Mouse (Mus musculus) hindbrain, embryonic 13.5 days (tissue): ENCODE data around the gene Prdm16. TPM values are rescaled to one million over a fixed set of nuclear protein-coding genes. Genes with fewer than 3 reads are reported as not detected.

Source experiments
- ATAC-seq: fragments of 200-750 bp; cut with Nextera tagmentation; 2 replicates; pipeline ENCODE4 v1.8.0; 2017; ENCODE audit warnings: moderate TSS enrichment; ENCODE audit not compliant: low FRiP score
- H3K27ac ChIP-seq: fragments of 300-500 bp; sonication (generic); 2 replicates; pipeline ENCODE4 v1.5.1; 2015; ENCODE audit warnings: inconsistent platforms, mild to moderate bottlenecking, moderate library complexity
- H3K27me3 ChIP-seq: fragments of 300-500 bp; sonication (generic); 2 replicates; pipeline ENCODE4 v1.6.1; 2015; ENCODE audit warnings: mild to moderate bottlenecking, inconsistent platforms
- H3K36me3 ChIP-seq: fragments of 300-500 bp; sonication (generic); 2 replicates; pipeline ENCODE4 v1.6.1; 2015; ENCODE audit warnings: mild to moderate bottlenecking, inconsistent platforms
- H3K4me1 ChIP-seq: fragments of 300-500 bp; sonication (generic); replicated peaks from 2 replicates; pipeline ENCODE4 v1.6.1; 2015; ENCODE audit warnings: inconsistent platforms
- H3K4me2 ChIP-seq: fragments of 300-500 bp; sonication (generic); 2 replicates; pipeline ENCODE4 v1.6.1; 2015; ENCODE audit warnings: inconsistent platforms, mild to moderate bottlenecking, moderate library complexity
- H3K4me3 ChIP-seq: fragments of 300-500 bp; sonication (generic); 2 replicates; pipeline ENCODE4 v1.5.1; 2015; ENCODE audit warnings: mild to moderate bottlenecking, inconsistent platforms
- H3K9ac ChIP-seq: fragments of 300-500 bp; sonication (generic); 2 replicates; pipeline ENCODE4 v1.6.1; 2015; ENCODE audit warnings: mild to moderate bottlenecking, inconsistent platforms
- H3K9me3 ChIP-seq: fragments of 300-500 bp; sonication (generic); 2 replicates; pipeline ENCODE4 v1.6.1; 2016; ENCODE audit warnings: inconsistent platforms
- WGBS: fragments of 180-500 bp; shearing (Covaris S2); methylation state at CpG from one replicate; pipeline ENCODE4 v1.1.7; 2015; 5-methylcytosine and 5-hydroxymethylcytosine counted together
- polyA plus RNA-seq: library from polyadenylated mRNA; unstranded; fragments of >200 nt; fragmentation: Nextera tagmentation; extraction: Ambion mirVana; gene quantifications from 2 replicates; pipeline ENCODE4 v1.2.1, GENCODE M21; 2015

Gene Prdm16
- polyA plus RNA-seq, 1 experiment from 2014 or later, result 17.2 TPM

GRCm38 (mm10) chr4:154346731-154347522 is 289.7 kb downstream of the Prdm16 start:
- Histone ChIP-seq H3K27ac (peak overlapping the region; percentile 24; the same call in 1 of the 2 replicates), H3K27me3 (peaks cover 15% of the 10 kb centered on the region; the same call in 1 of the 2 replicates), H3K9ac (0 out of 2 replicates have a peak overlapping the region, but pooled peaks have one; percentile 36), H3K36me3 (no peaks in the 10 kb centered on the region; the same call in 1 of the 2 replicates), H3K4me2 (no peak overlapping the region), H3K4me3 (no peak overlapping the region), H3K9me3 (no peaks in the 10 kb centered on the region), H3K4me1 (peaks cover 29% of the 10 kb centered on the region)
- 34% methylated on average over 19 of the region's 19 CpGs for WGBS
- ATAC-seq, result no peak

GRCm38 (mm10) chr4:154336650-154337049 is 300.0 kb downstream of the Prdm16 start:
- peak overlapping the region; percentile 24 for H3K27ac ChIP-seq
- H3K4me1 ChIP-seq, result peaks cover 45% of the 10 kb centered on the region
- H3K4me3 ChIP-seq, result no peak overlapping the region
- WGBS, result 18% methylated on average over 10 of the region's 10 CpGs
- peaks cover 72% of the 10 kb centered on the region for H3K27me3 ChIP-seq
- 0 out of 2 replicates have a peak overlapping the region, but pooled peaks have one; percentile 29 for H3K9ac ChIP-seq
- no peak overlapping the region for H3K4me2 ChIP-seq
- no peaks in the 10 kb centered on the region for H3K9me3 ChIP-seq
- no peak for ATAC-seq
- no peaks in the 10 kb centered on the region for H3K36me3 ChIP-seq

DNA sequence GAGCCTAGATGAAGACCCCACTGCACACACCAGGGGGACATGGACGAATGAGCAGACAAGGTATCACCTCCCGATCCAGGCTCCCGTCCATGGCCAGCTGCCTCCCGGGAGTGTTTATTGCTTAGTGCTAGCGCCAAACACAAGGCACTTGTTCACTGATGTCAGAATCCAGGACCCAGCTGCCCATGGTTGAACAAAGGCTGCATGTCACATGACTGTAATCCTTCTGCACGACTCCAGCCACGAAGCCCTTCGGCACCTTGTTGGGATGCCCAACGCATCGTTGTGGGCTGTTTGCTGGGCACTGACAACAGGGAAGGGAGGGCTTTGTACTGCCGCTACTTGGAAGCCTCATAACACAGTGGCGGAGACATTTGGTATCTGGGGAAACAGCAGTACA is 300.9 kb downstream of the Prdm16 start, which contains the start of gene B230104I21Rik:
B230104I21Rik (plus strand) TSS at position 367 of the 400 bp plus-strand sequence.
- peak within 1 kb of the TSS; percentile 18 for H3K4me3 ChIP-seq
- peak; percentile 23; the same call in 1 of the 2 replicates for ATAC-seq
- H3K4me2 ChIP-seq, result peak within 1 kb of the TSS; percentile 43
- H3K4me1 ChIP-seq, result peaks cover 54% of the 10 kb centered on the region
- 37% methylated on average over 12 of the region's 12 CpGs for WGBS
- H3K36me3 ChIP-seq, result no peaks in the 10 kb centered on the region
- H3K27me3 ChIP-seq, result peaks cover 72% of the 10 kb centered on the region
- H3K9ac ChIP-seq, result peak within 1 kb of the TSS; percentile 55; the same call in 1 of the 2 replicates
- peak within 1 kb of the TSS; percentile 35 for H3K27ac ChIP-seq
- no peaks in the 10 kb centered on the region for H3K9me3 ChIP-seq

DNA sequence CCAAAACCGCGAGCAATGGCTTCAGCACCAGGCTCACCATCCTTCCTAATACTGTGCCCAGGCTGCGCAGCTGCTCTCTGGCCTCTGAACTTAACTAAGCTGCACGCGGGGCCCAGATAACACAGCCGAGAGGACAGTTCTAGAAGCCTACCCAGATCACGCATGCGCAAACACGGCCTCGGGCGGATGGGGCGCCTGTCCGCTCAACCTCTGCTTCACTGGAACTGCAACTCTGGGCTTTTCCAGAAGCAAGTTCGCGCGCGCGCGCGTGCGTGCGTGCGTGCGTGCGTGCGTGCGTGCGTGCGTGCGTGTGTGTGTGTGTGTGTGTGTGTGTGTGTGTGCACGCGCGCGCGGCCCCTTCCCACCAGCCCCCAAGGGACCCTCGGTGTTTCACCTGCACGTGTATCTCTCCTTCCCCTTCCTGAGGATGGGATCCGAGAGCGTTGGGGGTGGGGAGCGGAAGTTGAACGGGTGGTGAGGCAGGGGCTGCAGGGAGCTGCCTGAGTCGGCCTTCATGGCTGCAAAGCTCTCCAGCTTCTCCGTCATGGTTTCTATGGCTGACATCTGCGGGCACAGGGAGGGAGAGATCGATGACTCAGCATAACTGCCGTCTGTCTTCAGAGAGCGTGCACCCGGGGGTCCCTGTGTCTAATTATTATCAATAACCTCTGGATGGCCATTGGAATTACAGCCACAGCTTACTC is 301.8 kb downstream of the Prdm16 start:
- 62% methylated on average over 46 of the region's 48 CpGs for WGBS
- no peaks in the 10 kb centered on the region for H3K9me3 ChIP-seq
- H3K4me3 ChIP-seq, result peak overlapping the region; percentile 18
- H3K4me1 ChIP-seq, result peaks cover 58% of the 10 kb centered on the region
- no peak for ATAC-seq
- H3K36me3 ChIP-seq, result no peaks in the 10 kb centered on the region
- H3K9ac ChIP-seq, result peak overlapping the region; percentile 55; the same call in 1 of the 2 replicates
- peaks cover 76% of the 10 kb centered on the region for H3K27me3 ChIP-seq
- peak overlapping the region; percentile 43 for H3K4me2 ChIP-seq
- 0 out of 2 replicates have a peak overlapping the region, but pooled peaks have one; percentile 35 for H3K27ac ChIP-seq

GRCm38 (mm10) chr4:154333300-154333699 is 303.4 kb downstream of the Prdm16 start:
- Histone ChIP-seq H3K4me1 (peaks cover 68% of the 10 kb centered on the region), H3K27me3 (peaks cover 76% of the 10 kb centered on the region), H3K27ac (no peak overlapping the region), H3K4me3 (no peak overlapping the region), H3K9ac (no peak overlapping the region), H3K9me3 (no peaks in the 10 kb centered on the region), H3K4me2 (no peak overlapping the region), H3K36me3 (no peaks in the 10 kb centered on the region)
- ATAC-seq, result no peak
- WGBS, result 57% methylated on average over 8 of the region's 8 CpGs

DNA sequence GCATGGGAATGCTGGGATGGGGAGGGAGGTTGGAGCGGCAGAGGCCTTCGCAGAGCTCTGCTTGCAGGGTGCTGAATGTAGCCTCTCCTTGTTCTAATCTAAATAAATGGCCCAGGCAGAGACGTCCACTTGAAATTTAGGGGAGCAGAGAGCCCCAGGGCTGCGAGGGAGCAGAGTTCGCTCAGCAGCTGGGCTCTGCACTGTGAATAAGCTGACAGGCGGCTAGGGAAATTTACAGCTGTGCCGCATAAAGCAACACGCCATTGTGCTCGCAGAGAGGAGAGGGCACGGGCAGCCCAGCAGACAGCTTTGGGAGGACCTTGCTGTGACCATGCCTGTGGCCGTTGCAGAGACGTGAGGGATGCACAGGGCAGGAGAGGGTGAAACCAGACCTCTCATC is 305.4 kb downstream of the Prdm16 start:
- no peak overlapping the region for H3K4me2 ChIP-seq
- ATAC-seq, result no peak
- peaks cover 58% of the 10 kb centered on the region for H3K4me1 ChIP-seq
- peak overlapping the region; percentile 39; the same call in 1 of the 2 replicates for H3K9ac ChIP-seq
- H3K27me3 ChIP-seq, result peaks cover 75% of the 10 kb centered on the region
- 26% methylated on average over 12 of the region's 12 CpGs for WGBS
- no peak overlapping the region for H3K4me3 ChIP-seq
- no peaks in the 10 kb centered on the region for H3K9me3 ChIP-seq
- no peaks in the 10 kb centered on the region for H3K36me3 ChIP-seq
- H3K27ac ChIP-seq, result peak overlapping the region; percentile 48; the same call in 1 of the 2 replicates

DNA sequence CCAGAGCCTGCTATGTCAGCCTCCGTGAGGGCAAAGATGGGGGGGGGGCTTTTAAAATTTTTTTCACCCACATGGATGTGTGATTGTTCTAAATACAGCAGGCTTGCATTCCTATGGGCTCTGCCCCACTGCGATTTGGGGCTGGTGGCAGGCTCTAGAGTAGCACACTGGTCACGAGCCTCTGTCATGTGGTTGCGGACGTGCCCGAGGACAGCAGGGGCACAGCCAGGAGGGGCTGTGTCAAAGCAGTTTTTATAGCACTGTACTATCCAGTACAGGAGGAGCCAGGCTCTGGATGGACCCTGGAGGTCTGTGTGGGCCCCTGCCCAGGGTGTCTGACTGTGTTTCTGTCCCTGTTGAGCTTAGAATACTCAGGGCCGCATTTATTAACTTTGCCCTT is 306.7 kb downstream of the Prdm16 start:
- 91% methylated on average over 7 of the region's 7 CpGs for WGBS
- Histone ChIP-seq H3K27me3 (peaks cover 75% of the 10 kb centered on the region), H3K9ac (no peak overlapping the region), H3K27ac (0 out of 2 replicates have a peak overlapping the region, but pooled peaks have one; percentile 1), H3K4me3 (no peak overlapping the region), H3K4me1 (peaks cover 46% of the 10 kb centered on the region), H3K36me3 (no peaks in the 10 kb centered on the region), H3K9me3 (no peaks in the 10 kb centered on the region), H3K4me2 (no peak overlapping the region)
- ATAC-seq, result no peak

DNA sequence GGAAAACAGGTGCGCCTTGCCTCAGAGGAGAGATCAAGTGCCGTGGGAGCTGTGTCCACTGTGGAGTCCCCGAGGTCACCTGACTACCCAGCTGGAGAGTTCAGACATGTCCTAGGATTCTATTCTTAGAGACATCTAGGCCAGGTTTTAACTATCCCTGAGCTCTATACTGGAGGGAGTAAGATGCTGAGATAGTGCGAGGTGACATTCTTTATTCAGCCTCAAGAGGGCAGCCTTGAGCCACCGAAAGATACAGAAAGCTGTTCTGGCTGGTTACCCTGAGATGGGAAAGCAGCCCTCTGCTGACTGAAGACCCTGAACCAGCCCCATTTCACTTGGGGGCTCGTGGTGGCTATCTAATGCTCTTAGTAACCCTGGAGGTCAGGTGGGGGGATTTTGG is 307.8 kb downstream of the Prdm16 start:
- Histone ChIP-seq H3K9me3 (no peaks in the 10 kb centered on the region), H3K4me2 (no peak overlapping the region), H3K36me3 (no peaks in the 10 kb centered on the region), H3K4me1 (peaks cover 34% of the 10 kb centered on the region), H3K9ac (no peak overlapping the region), H3K27me3 (peaks cover 67% of the 10 kb centered on the region), H3K27ac (0 out of 2 replicates have a peak overlapping the region, but pooled peaks have one; percentile 1), H3K4me3 (no peak overlapping the region)
- 4% methylated on average over 6 of the region's 6 CpGs for WGBS
- peak; percentile 54; the same call in 1 of the 2 replicates for ATAC-seq

DNA sequence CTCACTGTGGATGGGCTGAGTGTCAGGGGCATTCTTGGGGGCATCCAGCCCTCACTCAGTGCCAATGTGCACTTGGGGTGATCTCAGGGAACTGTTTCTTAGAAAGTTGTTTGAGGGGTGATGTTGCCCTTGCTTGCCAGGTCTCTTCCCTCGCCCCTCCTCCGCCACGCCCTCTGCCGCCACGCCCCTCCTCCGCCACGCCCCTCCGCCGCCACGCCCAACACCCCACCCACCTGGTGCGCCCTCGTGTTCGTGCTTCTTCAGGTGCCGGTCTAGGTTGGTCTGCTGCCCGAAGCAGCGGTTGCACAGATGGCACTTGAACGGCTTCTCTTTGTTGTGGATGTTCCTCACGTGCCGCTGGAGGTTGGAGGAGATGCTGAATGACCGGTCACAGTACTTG is 308.2 kb downstream of the Prdm16 start:
- Histone ChIP-seq H3K27ac (no peak overlapping the region), H3K9me3 (no peaks in the 10 kb centered on the region), H3K4me3 (no peak overlapping the region), H3K4me1 (peaks cover 30% of the 10 kb centered on the region), H3K36me3 (no peaks in the 10 kb centered on the region; the same call in 1 of the 2 replicates), H3K27me3 (peaks cover 65% of the 10 kb centered on the region), H3K4me2 (no peak overlapping the region), H3K9ac (no peak overlapping the region)
- 8% methylated on average over 17 of the region's 20 CpGs for WGBS
- no peak for ATAC-seq

- WGBS, result 60% methylated on average over 4 of the region's 4 CpGs
- no peak for ATAC-seq
These were observed 311.3 kb downstream of the Prdm16 start for GRCm38 (mm10) chr4:154325410-154325809.

DNA sequence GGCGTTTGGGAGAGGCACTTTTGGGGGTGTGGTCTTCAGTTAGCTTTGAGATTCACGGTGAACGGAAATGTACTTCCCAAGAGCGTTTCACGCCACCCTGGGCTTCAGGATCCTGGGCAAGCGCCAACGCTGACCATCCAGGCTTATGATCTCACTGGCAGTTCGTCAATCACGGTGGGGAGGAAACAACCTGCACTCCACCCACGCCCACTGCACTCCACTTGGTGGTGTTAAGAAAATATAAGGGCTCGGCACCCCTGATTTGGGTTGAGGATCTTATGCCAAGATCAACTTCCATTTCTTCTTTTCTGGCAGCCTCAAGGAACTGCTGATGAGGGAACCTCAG is 323.1 kb downstream of the Prdm16 start:
- Histone ChIP-seq H3K36me3 (no peaks in the 10 kb centered on the region), H3K27me3 (peaks cover 4% of the 10 kb centered on the region; the same call in 1 of the 2 replicates), H3K4me2 (no peak overlapping the region), H3K27ac (peak overlapping the region; percentile 63), H3K9ac (no peak overlapping the region), H3K9me3 (no peaks in the 10 kb centered on the region), H3K4me1 (peaks cover 18% of the 10 kb centered on the region; the same call in 1 of the 2 replicates), H3K4me3 (no peak overlapping the region)
- ATAC-seq, result no peak
- WGBS, result 73% methylated on average over 11 of the region's 11 CpGs

More at GRCm38 (mm10) chr4:154325410-154325809, 311.3 kb downstream of the Prdm16 start:
- Histone ChIP-seq H3K36me3 (no peaks in the 10 kb centered on the region; the same call in 1 of the 2 replicates), H3K27me3 (peaks cover 46% of the 10 kb centered on the region), H3K9me3 (no peaks in the 10 kb centered on the region), H3K27ac (no peak overlapping the region), H3K9ac (no peak overlapping the region), H3K4me2 (no peak overlapping the region), H3K4me1 (peaks cover 10% of the 10 kb centered on the region; the same call in 1 of the 2 replicates), H3K4me3 (no peak overlapping the region)
